Mouse (Mus musculus) hindbrain, embryonic 12.5 days (tissue): Measurements from ENCODE around the gene Ikzf2. TPM values are rescaled to one million over a fixed set of nuclear protein-coding genes. Genes with fewer than 3 reads are reported as not detected.

Experiments
- ATAC-seq: fragments of 200-750 bp; cut with Nextera tagmentation; 2 replicates; pipeline ENCODE4 v1.8.0; 2017; ENCODE audit warnings: moderate TSS enrichment; ENCODE audit not compliant: low FRiP score
- H3K27ac ChIP-seq: fragments of 300-500 bp; sonication (generic); 2 replicates; pipeline ENCODE4 v1.5.1; 2016; ENCODE audit warnings: mild to moderate bottlenecking
- H3K27me3 ChIP-seq: fragments of 300-500 bp; sonication (generic); 2 replicates; pipeline ENCODE4 v1.6.1; 2016; ENCODE audit warnings: mild to moderate bottlenecking
- H3K36me3 ChIP-seq: fragments of 300-500 bp; sonication (generic); 2 replicates; pipeline ENCODE4 v1.6.1; 2016; ENCODE audit warnings: mild to moderate bottlenecking
- H3K4me1 ChIP-seq: fragments of 300-500 bp; sonication (generic); 2 replicates; pipeline ENCODE4 v1.6.1; 2016
- H3K4me2 ChIP-seq: fragments of 300-500 bp; sonication (generic); replicated peaks from 2 replicates; pipeline ENCODE4 v1.6.1; 2016; ENCODE audit warnings: mild to moderate bottlenecking
- H3K4me3 ChIP-seq: fragments of 300-500 bp; sonication (generic); 2 replicates; pipeline ENCODE4 v1.5.1; 2016; ENCODE audit warnings: mild to moderate bottlenecking
- H3K9ac ChIP-seq: fragments of 300-500 bp; sonication (generic); 2 replicates; pipeline ENCODE4 v1.6.1; 2016; ENCODE audit warnings: mild to moderate bottlenecking, moderate library complexity
- H3K9me3 ChIP-seq: fragments of 300-500 bp; sonication (generic); replicated peaks from 2 replicates; pipeline ENCODE4 v1.6.1; 2016; ENCODE audit warnings: mild to moderate bottlenecking
- WGBS: fragments of 180-500 bp; shearing (Covaris S2); methylation state at CpG from one replicate; pipeline ENCODE4 v1.1.7; 2016; 5-methylcytosine and 5-hydroxymethylcytosine counted together
- polyA plus RNA-seq: library from polyadenylated mRNA; unstranded; fragments of >200 nt; fragmentation: Nextera tagmentation; extraction: Ambion mirVana; gene quantifications from 2 replicates; pipeline ENCODE4 v1.2.1, GENCODE M21; 2016

Gene Ikzf2
- polyA plus RNA-seq, 1 experiment from 2014 or later: 6.2 TPM

- H3K4me1 ChIP-seq: no peaks in the 10 kb centered on the region
- H3K36me3 ChIP-seq: no peaks in the 10 kb centered on the region
- no peaks in the 10 kb centered on the region for H3K27me3 ChIP-seq
- no peak for ATAC-seq
- no peak overlapping the region for H3K4me2 ChIP-seq
- H3K27ac ChIP-seq: no peak overlapping the region
- H3K4me3 ChIP-seq: no peak overlapping the region
- WGBS: 85% methylated on average over 4 of the region's 4 CpGs
- no peaks in the 10 kb centered on the region for H3K9me3 ChIP-seq
- no peak overlapping the region for H3K9ac ChIP-seq
These were observed 75.8 kb downstream of the Ikzf2 start for GRCm38 (mm10) chr1:69611204-69611725.

DNA sequence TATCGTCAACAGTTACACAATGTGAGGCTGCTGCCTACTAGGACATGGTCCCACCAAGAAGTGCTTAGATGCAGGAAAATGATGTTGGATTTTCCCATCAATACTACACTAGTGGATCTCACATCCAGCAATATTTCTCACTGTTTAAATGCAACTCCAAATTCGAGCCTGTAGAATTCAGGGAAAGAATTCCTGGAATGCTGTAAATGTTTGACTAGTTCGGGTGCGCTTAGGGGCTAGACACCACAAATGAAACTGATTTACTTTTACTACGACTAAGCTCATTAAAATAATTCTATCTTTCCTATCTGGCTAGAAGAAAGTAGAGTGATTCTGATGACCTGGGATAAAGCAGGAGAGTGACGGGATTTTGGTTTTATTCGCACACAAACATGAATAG, 76.3 kb downstream of the Ikzf2 start:
- no peak overlapping the region for H3K4me3 ChIP-seq
- H3K27ac ChIP-seq: no peak overlapping the region
- no peaks in the 10 kb centered on the region for H3K27me3 ChIP-seq
- no peaks in the 10 kb centered on the region for H3K4me1 ChIP-seq
- H3K9me3 ChIP-seq: no peaks in the 10 kb centered on the region
- no peaks in the 10 kb centered on the region for H3K36me3 ChIP-seq
- no peak overlapping the region for H3K9ac ChIP-seq
- ATAC-seq: no peak
- WGBS: 71% methylated on average over 7 of the region's 7 CpGs
- H3K4me2 ChIP-seq: no peak overlapping the region

DNA sequence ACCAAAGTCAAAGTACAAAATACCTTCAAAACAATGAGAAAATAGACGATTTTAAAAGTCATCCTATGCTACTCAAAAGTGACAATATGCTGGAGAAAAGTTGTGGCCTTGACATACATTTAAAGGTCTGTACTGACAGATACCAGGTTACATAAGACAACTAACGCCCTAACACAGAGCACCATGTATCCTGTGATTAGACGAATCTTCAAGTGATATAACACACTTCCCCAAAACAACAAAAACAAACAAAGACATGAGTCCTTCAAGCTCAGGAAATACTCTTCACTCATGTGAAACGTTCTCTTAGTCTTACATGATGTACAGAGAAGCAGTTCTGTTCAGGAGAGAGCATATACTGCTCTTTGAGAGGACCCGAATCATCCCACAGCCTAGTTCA, 78.2 kb downstream of the Ikzf2 start:
- no peak overlapping the region for H3K27ac ChIP-seq
- no peaks in the 10 kb centered on the region for H3K27me3 ChIP-seq
- no peak for ATAC-seq
- no peak overlapping the region for H3K9ac ChIP-seq
- no peak overlapping the region for H3K4me3 ChIP-seq
- H3K9me3 ChIP-seq: no peaks in the 10 kb centered on the region
- no peaks in the 10 kb centered on the region for H3K4me1 ChIP-seq
- 84% methylated on average over 5 of the region's 5 CpGs for WGBS
- no peak overlapping the region for H3K4me2 ChIP-seq
- no peaks in the 10 kb centered on the region for H3K36me3 ChIP-seq

DNA sequence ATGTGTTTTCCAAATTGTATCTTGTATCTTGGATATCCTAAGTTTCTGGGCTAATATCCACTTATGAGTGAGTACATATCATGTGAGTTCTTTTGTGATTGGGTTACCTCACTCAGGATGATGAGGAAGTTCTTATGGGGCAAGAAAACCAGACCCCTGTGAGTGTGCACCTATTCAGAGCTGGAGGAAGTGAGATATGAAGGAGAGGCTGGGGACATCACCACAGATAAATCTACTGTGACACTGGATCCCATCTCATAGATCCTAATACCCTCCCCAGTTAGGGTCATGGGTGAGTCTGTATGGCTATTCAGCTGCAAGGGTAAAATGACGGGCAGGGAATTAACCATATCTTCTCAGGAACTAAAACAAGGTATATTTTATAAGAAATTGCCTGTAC, 80.2 kb downstream of the Ikzf2 start:
- no peak overlapping the region for H3K4me3 ChIP-seq
- no peak overlapping the region for H3K9ac ChIP-seq
- 84% methylated on average over 1 of the region's 1 CpGs for WGBS
- H3K27ac ChIP-seq: no peak overlapping the region
- no peaks in the 10 kb centered on the region for H3K36me3 ChIP-seq
- no peaks in the 10 kb centered on the region for H3K4me1 ChIP-seq
- no peak for ATAC-seq
- no peak overlapping the region for H3K4me2 ChIP-seq
- no peaks in the 10 kb centered on the region for H3K27me3 ChIP-seq
- no peaks in the 10 kb centered on the region for H3K9me3 ChIP-seq

DNA sequence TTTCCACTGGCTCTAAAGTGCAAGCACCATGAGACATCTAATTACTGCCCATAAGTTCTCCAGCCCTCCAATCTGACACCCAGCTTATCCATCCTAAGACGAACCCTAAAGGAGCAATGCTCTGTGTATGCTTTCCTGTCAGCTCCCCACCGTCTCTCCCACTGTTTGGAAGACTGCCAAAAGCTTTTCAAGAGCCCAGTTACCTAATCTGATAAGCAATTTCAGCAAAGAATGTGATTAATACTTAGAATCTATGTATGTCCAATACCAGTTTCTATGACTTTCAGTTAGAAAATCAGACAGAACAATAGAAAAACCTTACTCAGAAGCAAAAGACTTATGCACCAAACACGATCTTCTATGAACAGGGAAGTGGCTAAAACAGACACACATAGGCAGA, 82.8 kb downstream of the Ikzf2 start:
- Histone ChIP-seq H3K36me3 (no peaks in the 10 kb centered on the region), H3K27ac (no peak overlapping the region), H3K9ac (no peak overlapping the region), H3K4me2 (no peak overlapping the region), H3K4me1 (no peaks in the 10 kb centered on the region), H3K4me3 (no peak overlapping the region), H3K27me3 (no peaks in the 10 kb centered on the region), H3K9me3 (no peaks in the 10 kb centered on the region)
- WGBS: 55% methylated on average over 3 of the region's 3 CpGs
- no peak for ATAC-seq

- no peak overlapping the region for H3K27ac ChIP-seq
- H3K9me3 ChIP-seq: no peaks in the 10 kb centered on the region
- H3K4me2 ChIP-seq: no peak overlapping the region
- no peaks in the 10 kb centered on the region for H3K27me3 ChIP-seq
- no peak for ATAC-seq
- no peak overlapping the region for H3K9ac ChIP-seq
- H3K4me3 ChIP-seq: no peak overlapping the region
- no peaks in the 10 kb centered on the region for H3K36me3 ChIP-seq
- 78% methylated on average over 1 of the region's 1 CpGs for WGBS
- no peaks in the 10 kb centered on the region for H3K4me1 ChIP-seq
These were observed 86.1 kb downstream of the Ikzf2 start for GRCm38 (mm10) chr1:69600954-69601353.

DNA sequence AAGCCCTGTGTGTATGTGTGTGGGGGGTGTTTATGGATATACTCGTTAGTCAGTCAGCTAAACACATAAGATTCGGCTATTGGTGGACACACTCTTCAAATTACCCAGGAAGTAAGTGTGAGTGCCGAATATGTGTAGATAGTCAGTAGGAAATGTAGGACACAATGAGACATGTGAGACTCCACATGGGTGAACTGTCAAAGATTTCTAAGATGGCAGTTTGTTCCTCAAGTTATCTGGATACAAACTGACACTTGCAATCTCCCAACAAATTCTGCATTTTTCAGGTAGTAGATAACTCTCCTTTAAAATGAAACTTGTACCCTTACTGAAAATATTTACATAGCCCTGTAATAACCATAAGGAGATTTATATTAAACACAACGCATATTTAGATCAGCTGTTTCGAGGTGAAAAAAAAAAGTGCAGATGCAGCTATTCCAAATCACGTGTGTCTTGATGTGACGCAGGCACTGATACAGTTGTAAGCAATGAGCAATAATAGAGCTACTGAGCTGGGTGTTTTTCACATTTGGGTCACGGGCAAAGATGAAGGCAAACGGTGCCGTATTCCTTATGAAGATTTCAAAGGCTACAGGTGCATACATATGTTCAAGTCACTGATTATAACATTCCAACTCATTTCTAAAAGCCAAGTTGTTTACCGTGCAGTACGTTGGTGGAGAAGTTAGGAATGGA, 87.8 kb downstream of the Ikzf2 start:
- Histone ChIP-seq H3K27ac (no peak overlapping the region), H3K4me1 (no peaks in the 10 kb centered on the region), H3K27me3 (no peaks in the 10 kb centered on the region), H3K9me3 (no peaks in the 10 kb centered on the region), H3K4me2 (no peak overlapping the region), H3K4me3 (no peak overlapping the region), H3K9ac (no peak overlapping the region), H3K36me3 (no peaks in the 10 kb centered on the region)
- 95% methylated on average over 12 of the region's 12 CpGs for WGBS
- ATAC-seq: no peak

DNA sequence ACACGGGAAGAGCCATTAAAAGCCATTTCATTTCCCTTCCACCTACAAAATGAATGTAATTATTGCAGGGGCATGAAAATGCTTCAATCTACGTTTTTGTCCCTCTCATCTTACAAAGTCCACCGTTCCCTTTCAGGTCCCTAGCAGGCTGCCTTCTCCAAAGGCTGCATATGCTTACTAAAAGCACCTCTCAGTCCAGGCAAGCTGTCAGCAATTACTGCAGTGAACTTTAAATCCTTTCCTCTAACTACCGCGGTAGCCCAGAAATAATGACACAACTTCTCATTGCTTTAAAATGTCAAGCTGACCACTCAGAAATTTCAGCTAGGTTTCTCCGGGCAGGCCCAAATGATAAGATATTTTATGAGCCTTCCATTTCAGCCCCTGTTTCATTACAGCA, 95.2 kb downstream of the Ikzf2 start:
- ATAC-seq: no peak

GRCm38 (mm10) chr1:69591328-69591801, 95.7 kb downstream of the Ikzf2 start:
- peaks cover 2% of the 10 kb centered on the region; the same call in 1 of the 2 replicates for H3K4me1 ChIP-seq
- ATAC-seq: no peak
- no peak overlapping the region for H3K4me2 ChIP-seq
- H3K27ac ChIP-seq: no peak overlapping the region
- H3K27me3 ChIP-seq: no peaks in the 10 kb centered on the region
- H3K9ac ChIP-seq: no peak overlapping the region
- H3K36me3 ChIP-seq: no peaks in the 10 kb centered on the region
- H3K4me3 ChIP-seq: no peak overlapping the region
- 67% methylated on average over 7 of the region's 7 CpGs for WGBS
- H3K9me3 ChIP-seq: no peaks in the 10 kb centered on the region

More for the DNA sequence above, 95.2 kb downstream of the Ikzf2 start:
- Histone ChIP-seq H3K9me3 (no peaks in the 10 kb centered on the region), H3K4me3 (no peak overlapping the region), H3K9ac (no peak overlapping the region), H3K27ac (no peak overlapping the region), H3K27me3 (no peaks in the 10 kb centered on the region), H3K4me2 (no peak overlapping the region), H3K36me3 (no peaks in the 10 kb centered on the region), H3K4me1 (peaks cover 2% of the 10 kb centered on the region; the same call in 1 of the 2 replicates)
- 76% methylated on average over 6 of the region's 6 CpGs for WGBS

DNA sequence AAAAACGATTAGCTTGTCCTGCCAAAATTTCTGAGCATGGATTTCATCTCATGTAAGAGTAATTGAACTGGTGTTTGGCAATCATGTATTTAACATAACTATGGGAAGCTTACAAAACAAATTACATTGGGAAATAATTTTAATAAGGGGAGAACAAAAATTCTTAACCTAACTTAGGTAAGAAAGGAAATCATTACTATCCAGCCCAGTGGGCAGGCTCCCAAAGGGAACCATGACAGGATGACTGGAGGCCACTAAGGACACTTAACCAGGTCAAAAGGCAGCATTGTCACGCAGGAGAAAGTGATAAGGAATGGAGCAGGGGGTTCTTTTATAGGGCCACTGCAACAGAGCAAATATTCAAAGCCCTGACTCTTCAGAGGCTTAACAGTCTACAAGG, 101.5 kb downstream of the Ikzf2 start:
- H3K4me3 ChIP-seq: no peak overlapping the region
- no peak for ATAC-seq
- no peaks in the 10 kb centered on the region for H3K9me3 ChIP-seq
- H3K27me3 ChIP-seq: no peaks in the 10 kb centered on the region
- H3K36me3 ChIP-seq: no peaks in the 10 kb centered on the region
- no peak overlapping the region for H3K9ac ChIP-seq
- H3K27ac ChIP-seq: no peak overlapping the region
- WGBS: 73% methylated on average over 2 of the region's 2 CpGs
- H3K4me1 ChIP-seq: no peaks in the 10 kb centered on the region
- no peak overlapping the region for H3K4me2 ChIP-seq

GRCm38 (mm10) chr1:69583932-69584659, 102.9 kb downstream of the Ikzf2 start:
- Histone ChIP-seq H3K9ac (no peak overlapping the region), H3K27me3 (no peaks in the 10 kb centered on the region), H3K36me3 (no peaks in the 10 kb centered on the region), H3K9me3 (no peaks in the 10 kb centered on the region), H3K4me3 (no peak overlapping the region), H3K27ac (no peak overlapping the region), H3K4me2 (no peak overlapping the region), H3K4me1 (no peaks in the 10 kb centered on the region)
- WGBS: 96% methylated on average over 5 of the region's 5 CpGs
- ATAC-seq: no peak

DNA sequence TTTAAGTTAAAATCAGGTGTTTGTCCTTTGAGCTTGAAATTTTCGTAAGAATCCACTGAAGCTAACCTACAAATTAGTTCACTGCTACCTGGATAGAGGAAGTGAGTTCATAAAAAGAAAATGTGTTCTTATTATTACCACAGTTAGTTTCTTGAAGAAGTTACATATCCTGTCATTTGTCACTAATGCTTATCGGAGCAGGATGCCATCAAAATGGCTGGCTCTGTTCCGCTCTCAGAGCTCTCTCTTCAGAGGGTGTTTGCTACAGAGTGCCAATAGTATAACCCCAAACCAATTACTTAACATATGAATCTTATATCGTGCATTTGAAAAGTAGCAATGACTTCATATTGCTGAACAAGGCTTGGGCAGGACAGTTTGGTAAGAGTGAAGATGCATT, 108.1 kb downstream of the Ikzf2 start:
- ATAC-seq: no peak
- Histone ChIP-seq H3K9me3 (no peaks in the 10 kb centered on the region), H3K4me1 (no peaks in the 10 kb centered on the region)

More for the DNA sequence above, 108.1 kb downstream of the Ikzf2 start:
- H3K36me3 ChIP-seq: no peaks in the 10 kb centered on the region
- H3K4me2 ChIP-seq: no peak overlapping the region
- H3K27me3 ChIP-seq: no peaks in the 10 kb centered on the region
- H3K4me3 ChIP-seq: no peak overlapping the region
- H3K9ac ChIP-seq: no peak overlapping the region
- no peak overlapping the region for H3K27ac ChIP-seq
- 94% methylated on average over 4 of the region's 4 CpGs for WGBS
